Comparison of ENCODE assay signal across 30 mouse cellular contexts in genomic region chr8:57546834-57547233, GRCm38 (mm10).
"Had no signal": no experiment of that assay in that cellular context is flagged by ENCODE, and none has a peak within 500 bp of the region (broad histone marks: within the 10 kb centered on the region; RNA-seq: fewer than 3 reads in every experiment).

No protein-coding gene starts in this region.

- H3K36me3 ChIP-seq: limb, embryonic 15.5 days; liver, embryonic 13.5 days; liver, embryonic 15.5 days; lung, embryonic 15.5 days; midbrain, embryonic 12.5 days; midbrain, embryonic 13.5 days; midbrain, embryonic 15.5 days had no signal

- H3K27ac ChIP-seq: limb, embryonic 10.5 days; limb, embryonic 12.5 days; limb, embryonic 13.5 days; limb, embryonic 15.5 days; liver, embryonic 12.5 days; liver, embryonic 13.5 days; liver, embryonic 14.5 days; liver, embryonic 15.5 days; lung, embryonic 15.5 days; macrophage; midbrain, embryonic 12.5 days; midbrain, embryonic 13.5 days; midbrain, embryonic 15.5 days; neural tube, embryonic 12.5 days; neural tube, embryonic 13.5 days had no signal

- ATAC-seq: liver, embryonic 12.5 days; liver, postnatal 0 days; lung, postnatal 0 days; midbrain, embryonic 13.5 days; midbrain, embryonic 15.5 days; midbrain, embryonic 16.5 days had no signal

- DNase-seq: left cerebral cortex, postnatal 4 days; liver; liver, embryonic 13.5 days; liver, postnatal 0 days; lung, adult 18-20 months; lung, adult 2 months; lung, embryonic 14.5 days; lung, postnatal 10 days; lung, postnatal 14 days; lung, postnatal 36 days; lung, postnatal 4 days; midbrain, embryonic 14.5 days had no signal

- H3K4me1 ChIP-seq: limb, embryonic 12.5 days; limb, embryonic 15.5 days; liver, embryonic 12.5 days; liver, embryonic 13.5 days; liver, embryonic 15.5 days; lung, embryonic 15.5 days; midbrain, embryonic 12.5 days; midbrain, embryonic 13.5 days; midbrain, embryonic 15.5 days had no signal

- H3K27me3 ChIP-seq: limb, embryonic 12.5 days; limb, embryonic 13.5 days; limb, embryonic 15.5 days; liver, embryonic 12.5 days; liver, embryonic 13.5 days; liver, embryonic 15.5 days; lung, embryonic 15.5 days; midbrain, embryonic 12.5 days; midbrain, embryonic 13.5 days; midbrain, embryonic 15.5 days; neural tube, embryonic 12.5 days; neural tube, embryonic 13.5 days had no signal

- H3K4me3 ChIP-seq: limb, embryonic 10.5 days; limb, embryonic 12.5 days; limb, embryonic 13.5 days; limb, embryonic 15.5 days; liver, embryonic 12.5 days; liver, embryonic 13.5 days; liver, embryonic 15.5 days; lung, embryonic 15.5 days; midbrain, embryonic 10.5 days; midbrain, embryonic 12.5 days; midbrain, embryonic 13.5 days; midbrain, embryonic 15.5 days; myocyte; neural tube, embryonic 12.5 days; neural tube, embryonic 13.5 days had no signal

- H3K9me3 ChIP-seq: limb, embryonic 10.5 days; limb, embryonic 12.5 days; limb, embryonic 13.5 days; limb, embryonic 15.5 days; liver, embryonic 12.5 days; liver, embryonic 13.5 days; liver, embryonic 15.5 days; lung, embryonic 15.5 days; midbrain, embryonic 10.5 days; midbrain, embryonic 12.5 days; midbrain, embryonic 13.5 days; midbrain, embryonic 15.5 days; neural tube, embryonic 12.5 days; neural tube, embryonic 13.5 days had no signal
